Mouse (Mus musculus): ENCODE measurements around the gene Kif21b. TPM values are rescaled to one million over a fixed set of nuclear protein-coding genes. Genes with fewer than 3 reads are reported as not detected.

The Kif21b gene
- polyA plus RNA-seq, 1 experiment from 2014 or later: 62.0 TPM

GRCm38 (mm10) chr1:136117069-136117468 is 14.1 kb upstream of the Kif21b start:
- Histone ChIP-seq H3K4me1 (peaks cover 6% of the 10 kb centered on the region; the same call in 1 of the 2 replicates), H3K36me3 (replicated peaks) (no peaks in the 10 kb centered on the region), H3K9me3 (no peaks in the 10 kb centered on the region), H3K4me3 (no peak overlapping the region), H3K27me3 (replicated peaks) (no peaks in the 10 kb centered on the region), H3K4me2 (no peak overlapping the region), H3K27ac (no peak overlapping the region), H3K9ac (no peak overlapping the region)
- 82% methylated on average over 9 of the region's 9 CpGs for WGBS
- ATAC-seq (replicated peaks): no peak

DNA sequence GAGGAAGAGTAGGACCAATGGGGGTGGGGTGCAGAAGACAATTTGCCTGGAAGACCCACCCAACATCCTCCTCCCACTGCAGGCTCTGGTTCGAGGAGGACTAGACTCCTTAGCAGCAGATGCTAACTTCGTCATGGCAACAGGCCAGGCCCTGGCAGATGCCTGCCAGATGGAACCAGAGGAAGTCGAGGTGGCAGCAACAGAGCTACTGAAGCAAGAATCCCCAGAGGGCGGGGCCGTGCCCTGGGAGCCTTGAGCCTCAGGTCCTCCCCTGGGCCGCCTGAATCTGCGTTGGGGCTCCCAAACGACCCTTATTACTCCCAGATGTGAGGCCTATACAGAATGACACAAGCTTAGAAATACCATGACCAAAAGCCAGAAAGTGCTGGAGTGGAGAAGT is 12.3 kb upstream of the Kif21b start:
- H3K4me3 ChIP-seq: no peak overlapping the region
- no peak overlapping the region for H3K9ac ChIP-seq
- no peak overlapping the region for H3K27ac ChIP-seq
- H3K27me3 ChIP-seq (replicated peaks): no peaks in the 10 kb centered on the region
- H3K4me1 ChIP-seq: peaks cover 6% of the 10 kb centered on the region; the same call in 1 of the 2 replicates
- no peak for ATAC-seq (replicated peaks)
- WGBS: 40% methylated on average over 8 of the region's 8 CpGs
- no peaks in the 10 kb centered on the region for H3K36me3 ChIP-seq (replicated peaks)
- no peak overlapping the region for H3K4me2 ChIP-seq
- no peaks in the 10 kb centered on the region for H3K9me3 ChIP-seq

DNA sequence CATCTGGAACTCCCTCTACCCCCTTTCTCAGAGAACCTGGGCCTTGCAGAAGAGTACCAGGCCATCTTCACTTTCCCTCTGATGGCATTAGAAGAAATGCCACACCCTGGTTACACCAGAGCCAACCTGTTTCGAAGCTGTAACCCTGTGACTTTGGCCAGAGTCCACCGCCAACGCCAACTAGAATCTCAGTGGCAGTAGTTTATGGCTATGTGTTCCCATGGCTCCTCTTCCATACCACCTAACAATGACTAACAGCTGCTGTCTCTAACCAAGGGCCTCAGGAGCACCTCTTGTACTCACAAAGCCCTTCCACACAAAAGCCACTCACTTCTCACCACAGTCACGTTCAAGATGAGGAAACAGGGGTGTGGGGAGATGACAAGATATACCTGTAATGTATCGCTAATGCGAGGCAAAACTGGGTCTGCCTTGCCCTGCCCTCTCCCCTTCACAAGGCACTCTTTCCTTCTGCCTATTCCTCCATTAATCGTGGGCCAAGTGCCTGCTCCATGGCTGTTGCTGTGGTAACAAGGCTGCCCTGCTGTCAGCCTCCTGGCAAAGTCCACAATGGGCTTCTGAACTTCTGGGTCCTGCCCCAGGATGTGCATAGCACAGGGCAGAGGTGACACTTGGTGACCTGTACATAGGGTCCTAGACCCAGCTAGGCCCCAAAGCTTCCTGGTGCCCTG is 11.5 kb upstream of the Kif21b start:
- Histone ChIP-seq H3K27me3 (replicated peaks) (no peaks in the 10 kb centered on the region), H3K4me1 (peaks cover 6% of the 10 kb centered on the region; the same call in 1 of the 2 replicates), H3K36me3 (replicated peaks) (no peaks in the 10 kb centered on the region), H3K4me2 (no peak overlapping the region), H3K4me3 (no peak overlapping the region), H3K9me3 (no peaks in the 10 kb centered on the region), H3K27ac (no peak overlapping the region), H3K9ac (no peak overlapping the region)
- ATAC-seq (replicated peaks): 0 out of 2 replicates have a peak, but pooled peaks have one; percentile 5
- 69% methylated on average over 7 of the region's 7 CpGs for WGBS

DNA sequence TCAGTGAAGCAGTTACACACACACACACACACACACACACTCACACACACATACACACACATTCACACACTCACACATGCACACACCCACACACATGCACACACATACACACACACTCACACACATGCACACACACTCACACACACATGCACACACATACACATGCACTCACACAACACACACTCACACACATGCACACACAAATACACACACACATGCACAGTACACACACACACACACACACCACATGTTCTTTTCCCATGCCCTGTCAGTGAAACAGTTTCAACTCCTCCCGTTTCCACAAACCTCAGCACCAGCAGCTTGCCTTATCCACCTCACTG is 11.0 kb upstream of the Kif21b start:
- no peak overlapping the region for H3K27ac ChIP-seq
- no peaks in the 10 kb centered on the region for H3K36me3 ChIP-seq (replicated peaks)
- WGBS: 73% methylated on average over 1 of the region's 1 CpGs

DNA sequence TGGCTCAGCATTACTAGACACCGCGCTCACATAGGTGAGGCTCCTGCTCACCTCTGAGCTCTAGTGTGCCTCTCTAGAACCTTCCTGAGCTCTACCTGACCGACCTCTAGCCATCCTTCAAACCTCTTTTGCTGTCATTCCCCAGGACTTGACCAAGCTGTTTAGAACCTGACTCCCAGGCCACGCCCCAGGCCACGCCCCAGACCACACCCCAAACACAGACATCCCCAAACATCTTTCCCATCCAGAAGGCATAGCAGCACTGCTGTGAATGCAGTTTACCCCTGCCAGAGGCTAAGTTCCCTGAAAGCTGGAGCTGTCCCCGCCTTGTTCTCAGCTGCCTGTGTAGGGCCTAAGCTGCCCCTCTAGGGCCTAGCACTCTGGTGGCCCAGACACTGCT is 10.4 kb upstream of the Kif21b start:
- Histone ChIP-seq H3K27ac (no peak overlapping the region), H3K36me3 (replicated peaks) (no peaks in the 10 kb centered on the region), H3K4me3 (no peak overlapping the region), H3K4me2 (no peak overlapping the region), H3K9ac (no peak overlapping the region), H3K27me3 (replicated peaks) (no peaks in the 10 kb centered on the region), H3K9me3 (no peaks in the 10 kb centered on the region), H3K4me1 (peaks cover 6% of the 10 kb centered on the region; the same call in 1 of the 2 replicates)
- 52% methylated on average over 6 of the region's 6 CpGs for WGBS
- no peak for ATAC-seq (replicated peaks)

More for the DNA sequence above, 11.0 kb upstream of the Kif21b start:
- Histone ChIP-seq H3K27me3 (replicated peaks) (no peaks in the 10 kb centered on the region), H3K4me1 (peaks cover 6% of the 10 kb centered on the region; the same call in 1 of the 2 replicates), H3K9me3 (no peaks in the 10 kb centered on the region), H3K4me3 (no peak overlapping the region), H3K9ac (no peak overlapping the region), H3K4me2 (no peak overlapping the region)
- 0 out of 2 replicates have a peak, but pooled peaks have one; percentile 6 for ATAC-seq (replicated peaks)

GRCm38 (mm10) chr1:136122030-136122429 is 9.2 kb upstream of the Kif21b start:
- Histone ChIP-seq H3K4me3 (no peak overlapping the region), H3K9ac (no peak overlapping the region), H3K27me3 (replicated peaks) (no peaks in the 10 kb centered on the region), H3K36me3 (replicated peaks) (no peaks in the 10 kb centered on the region), H3K9me3 (no peaks in the 10 kb centered on the region), H3K27ac (no peak overlapping the region), H3K4me2 (no peak overlapping the region), H3K4me1 (peaks cover 6% of the 10 kb centered on the region; the same call in 1 of the 2 replicates)
- WGBS: 80% methylated on average over 8 of the region's 8 CpGs
- ATAC-seq (replicated peaks): no peak

DNA sequence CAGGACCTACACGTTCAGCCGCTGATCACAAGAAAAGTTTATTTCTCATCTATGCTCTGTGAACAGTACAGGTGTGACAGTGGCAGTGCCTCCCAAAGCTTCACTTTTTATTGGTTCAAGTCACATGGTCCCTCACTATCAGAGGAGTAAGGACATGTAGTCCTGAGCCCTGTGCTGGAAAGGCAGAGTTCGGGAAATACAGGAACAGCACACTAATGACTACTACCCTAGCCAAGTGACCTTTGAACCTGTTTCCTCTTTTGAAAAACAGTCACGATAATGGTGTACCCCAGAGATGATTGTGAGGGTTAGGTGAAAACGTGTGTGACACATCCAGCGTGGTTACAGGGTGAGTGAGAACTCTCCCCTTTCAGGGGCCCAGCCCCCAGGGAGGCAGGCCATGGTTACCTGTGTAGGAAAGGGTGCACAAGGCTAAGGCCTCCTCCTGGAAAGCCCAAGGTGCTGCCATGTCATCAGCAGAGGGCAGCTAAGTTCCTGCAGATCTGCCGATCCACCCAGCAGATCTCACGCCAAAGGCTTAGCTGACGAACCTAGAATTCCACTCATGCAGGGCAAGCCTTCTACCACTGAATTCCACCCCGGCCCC is 4.9 kb upstream of the Kif21b start:
- Histone ChIP-seq H3K9ac (no peak overlapping the region), H3K9me3 (no peaks in the 10 kb centered on the region), H3K4me2 (no peak overlapping the region), H3K4me3 (no peak overlapping the region), H3K4me1 (peaks cover 8% of the 10 kb centered on the region; the same call in 1 of the 2 replicates), H3K36me3 (replicated peaks) (no peaks in the 10 kb centered on the region), H3K27me3 (replicated peaks) (no peaks in the 10 kb centered on the region), H3K27ac (no peak overlapping the region)
- WGBS: 86% methylated on average over 10 of the region's 10 CpGs
- no peak for ATAC-seq (replicated peaks)

- no peaks in the 10 kb centered on the region for H3K27me3 ChIP-seq (replicated peaks)
These were observed 4.3 kb upstream of the Kif21b start for GRCm38 (mm10) chr1:136126895-136127294.

DNA sequence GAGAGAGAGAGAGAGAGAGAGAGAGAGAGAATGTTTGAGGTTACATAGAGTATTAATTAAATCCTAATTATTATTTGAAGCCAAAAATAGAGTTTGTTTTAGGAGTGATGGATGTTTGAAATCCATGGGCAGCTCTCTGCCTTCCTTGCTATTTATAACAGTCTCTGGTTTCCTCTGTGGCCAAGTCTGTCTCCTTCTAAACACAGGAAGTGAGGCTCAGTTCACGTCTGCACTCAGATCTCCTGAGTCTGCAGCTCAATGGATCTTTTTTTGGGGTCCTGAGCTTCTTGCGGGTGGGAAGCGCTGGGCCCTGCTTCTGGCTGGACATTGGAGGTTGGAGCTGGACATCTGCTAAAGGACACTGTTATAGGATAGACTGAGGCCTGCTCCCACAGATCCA is 3.3 kb upstream of the Kif21b start:
- H3K27ac ChIP-seq: no peak overlapping the region
- WGBS: 78% methylated on average over 3 of the region's 3 CpGs
- no peak overlapping the region for H3K4me3 ChIP-seq
- no peaks in the 10 kb centered on the region for H3K36me3 ChIP-seq (replicated peaks)
- H3K27me3 ChIP-seq (replicated peaks): no peaks in the 10 kb centered on the region
- no peak overlapping the region for H3K9ac ChIP-seq
- H3K9me3 ChIP-seq: no peaks in the 10 kb centered on the region
- H3K4me2 ChIP-seq: no peak overlapping the region
- peaks cover 10% of the 10 kb centered on the region; the same call in 1 of the 2 replicates for H3K4me1 ChIP-seq
- no peak for ATAC-seq (replicated peaks)

More at GRCm38 (mm10) chr1:136126895-136127294, 4.3 kb upstream of the Kif21b start:
- Histone ChIP-seq H3K9ac (no peak overlapping the region), H3K4me2 (no peak overlapping the region), H3K4me3 (no peak overlapping the region), H3K27ac (no peak overlapping the region), H3K9me3 (no peaks in the 10 kb centered on the region), H3K36me3 (replicated peaks) (no peaks in the 10 kb centered on the region), H3K4me1 (peaks cover 8% of the 10 kb centered on the region; the same call in 1 of the 2 replicates)
- WGBS: 85% methylated on average over 10 of the region's 10 CpGs
- ATAC-seq (replicated peaks): no peak

- H3K4me3 ChIP-seq: no peak overlapping the region
- no peaks in the 10 kb centered on the region for H3K27me3 ChIP-seq (replicated peaks)
- no peak overlapping the region for H3K27ac ChIP-seq
- H3K4me2 ChIP-seq: no peak overlapping the region
- no peaks in the 10 kb centered on the region for H3K36me3 ChIP-seq (replicated peaks)
- no peak overlapping the region for H3K9ac ChIP-seq
- no peak for ATAC-seq (replicated peaks)
- no peaks in the 10 kb centered on the region for H3K9me3 ChIP-seq
- WGBS: 71% methylated on average over 5 of the region's 5 CpGs
- H3K4me1 ChIP-seq: peaks cover 14% of the 10 kb centered on the region; the same call in 1 of the 2 replicates
These were observed 2.8 kb upstream of the Kif21b start for GRCm38 (mm10) chr1:136128416-136128815.

- no peak overlapping the region for H3K4me2 ChIP-seq
- no peaks in the 10 kb centered on the region for H3K27me3 ChIP-seq (replicated peaks)
- no peaks in the 10 kb centered on the region for H3K9me3 ChIP-seq
- peaks cover 20% of the 10 kb centered on the region for H3K4me1 ChIP-seq
- H3K36me3 ChIP-seq (replicated peaks): no peaks in the 10 kb centered on the region
- no peak for ATAC-seq (replicated peaks)
- 46% methylated on average over 4 of the region's 4 CpGs for WGBS
- H3K9ac ChIP-seq: no peak overlapping the region
- H3K27ac ChIP-seq: no peak overlapping the region
- no peak overlapping the region for H3K4me3 ChIP-seq
These were observed 2.1 kb upstream of the Kif21b start for GRCm38 (mm10) chr1:136128944-136129589.

DNA sequence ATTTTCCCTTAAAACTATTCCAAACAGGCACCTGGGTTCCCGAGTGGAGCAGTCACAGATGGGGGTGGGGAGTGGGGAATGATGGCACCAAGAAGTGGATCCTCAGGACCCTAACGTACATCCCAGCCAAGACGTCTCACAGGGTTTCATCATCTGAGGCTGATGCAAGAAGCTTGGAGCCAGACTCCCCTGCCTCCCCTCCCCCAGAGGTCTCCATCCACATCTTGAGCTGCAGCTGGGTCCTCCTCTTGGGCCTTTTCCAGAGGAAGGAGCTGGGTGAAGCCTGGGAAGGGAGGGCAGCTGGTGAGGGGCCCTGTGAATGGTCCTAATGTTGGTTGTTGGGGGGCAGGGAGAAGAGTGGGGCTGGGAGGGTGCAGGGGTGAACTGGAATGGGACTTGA is 1.1 kb upstream of the Kif21b start:
- Histone ChIP-seq H3K9ac (no peak overlapping the region), H3K4me2 (peak overlapping the region; percentile 84), H3K36me3 (replicated peaks) (no peaks in the 10 kb centered on the region), H3K4me1 (peaks cover 31% of the 10 kb centered on the region), H3K27ac (peak overlapping the region; percentile 92; the same call in 1 of the 2 replicates), H3K27me3 (replicated peaks) (no peaks in the 10 kb centered on the region), H3K9me3 (no peaks in the 10 kb centered on the region), H3K4me3 (peak overlapping the region; percentile 72)
- ATAC-seq (replicated peaks): no peak
- WGBS: 58% methylated on average over 3 of the region's 3 CpGs
